Mouse (Mus musculus) heart, postnatal 10 days (tissue): ENCODE measurements at regions not wholly inside any gene's neighbourhood (a gene's known extent, or its start where the extent isn't known, plus 50 kb on each side); places are given as distances from the start of the nearest gene placed in this dataset.

Source experiments
- DNase-seq, 2 experiments: peaks; one replicate each; pipeline ENCODE4 v3.0.0; 2021
- intact Hi-C: fragments of 180-260 bp; cut with DNase I; formaldehyde crosslinking; loops from one replicate; pipeline ENCODE4 v1.15.1; 2025

- intact Hi-C loops = loop anchor here (2.0 to 5.0 kb wide), 4 partner anchors 58 to 212 kb away; partner anchors contain the start of gene Pmepa1
- peak; percentile 44 to 55 for DNase-seq
Observed at GRCm38 (mm10) chr2:173334856-173335595, 58.7 kb upstream of the Pmepa1 start.

DNA sequence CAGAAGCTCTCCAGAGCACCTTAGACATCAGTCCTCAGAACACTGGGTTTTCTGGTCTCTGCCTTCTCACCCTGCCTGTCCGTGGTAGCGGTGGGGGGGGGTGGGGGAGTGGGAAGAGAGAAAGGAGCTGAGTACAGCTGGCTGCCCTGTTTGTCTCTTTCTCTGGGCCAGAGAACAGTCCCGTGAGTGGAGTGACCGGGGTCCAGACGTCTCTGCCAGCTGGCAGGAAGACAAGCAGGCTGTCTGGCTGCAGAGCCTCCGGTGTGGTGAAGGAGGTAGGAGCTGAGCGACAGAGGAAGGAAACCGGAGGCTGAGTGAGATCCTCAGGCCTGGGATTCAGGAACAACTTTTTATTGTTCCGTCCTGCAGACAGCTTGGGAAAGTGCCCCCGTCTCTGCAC lies 59.5 kb upstream of the Pmepa1 start:
- intact Hi-C loops = loop anchor here (2.0 to 5.0 kb wide), 2 partner anchors 59 to 116 kb away; partner anchors contain the start of gene Pmepa1
- DNase-seq = peak; percentile 93 to 95

DNA sequence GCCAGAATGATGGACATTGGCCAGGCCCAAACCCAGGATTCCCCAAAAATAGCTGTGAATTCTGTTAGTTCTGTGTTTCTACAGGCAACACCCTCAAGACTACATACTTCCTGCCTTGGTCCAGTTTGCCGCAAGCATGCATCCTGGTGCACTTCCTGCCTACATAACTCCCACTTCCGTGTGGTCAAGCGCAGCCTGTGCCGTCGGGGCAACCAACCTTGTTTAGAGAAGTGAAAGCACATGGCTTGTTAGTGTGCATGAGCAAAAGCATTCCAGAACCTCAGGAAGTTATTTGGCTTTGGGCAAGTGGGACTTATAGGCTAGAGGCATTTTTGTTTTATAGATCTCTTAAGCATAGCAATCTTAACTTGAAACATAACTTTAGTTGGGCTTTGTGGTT lies 61.3 kb upstream of the Pmepa1 start:
- intact Hi-C loops = loop anchor here (2.0 to 5.0 kb wide), 2 partner anchors 43 to 115 kb away; no protein-coding TSS in a partner anchor
- DNase-seq = peak in 1 of 2 experiments; percentile 51

- DNase-seq = peak; percentile 87
- intact Hi-C loops = loop anchor here (2.0 to 5.0 kb wide), 2 partner anchors 42 to 114 kb away; no protein-coding TSS in a partner anchor
Observed at GRCm38 (mm10) chr2:173338671-173339070, 62.3 kb upstream of the Pmepa1 start.

- DNase-seq = no peak
- intact Hi-C loops = loop anchor here (2.0 to 5.0 kb wide), 2 partner anchors 42 to 113 kb away; no protein-coding TSS in a partner anchor
Observed at GRCm38 (mm10) chr2:173339211-173339610, 62.9 kb upstream of the Pmepa1 start.

DNA sequence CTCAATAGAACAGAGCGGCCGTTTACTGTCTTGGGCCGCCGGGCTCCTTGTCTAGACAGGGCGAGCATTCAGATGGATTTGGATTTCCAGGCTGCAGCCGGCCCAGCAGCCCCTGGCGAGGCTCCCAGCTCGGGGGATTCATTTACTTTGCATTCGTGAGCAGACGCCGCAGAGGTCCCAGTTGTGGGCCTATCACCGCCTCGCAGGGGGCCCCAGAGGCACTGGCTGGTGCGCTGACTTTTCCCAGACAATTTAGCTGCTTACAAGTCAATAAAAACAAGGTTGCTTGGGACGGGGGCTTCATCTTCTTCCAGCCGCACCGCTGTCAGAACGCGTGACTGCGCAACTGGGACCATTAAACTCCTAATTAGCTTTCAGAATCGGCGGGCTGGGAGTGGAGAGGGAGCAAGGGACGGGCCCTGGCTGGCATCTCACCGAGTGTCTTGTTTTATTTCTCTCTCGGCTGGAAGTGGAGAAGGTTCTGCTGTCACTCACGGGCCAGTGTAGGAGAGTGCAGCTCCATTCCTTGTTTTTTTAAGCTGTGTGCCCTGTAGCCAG lies 63.8 kb upstream of the Pmepa1 start:
- DNase-seq = peak; percentile 52 to 56
- intact Hi-C loops = no loop called here

DNA sequence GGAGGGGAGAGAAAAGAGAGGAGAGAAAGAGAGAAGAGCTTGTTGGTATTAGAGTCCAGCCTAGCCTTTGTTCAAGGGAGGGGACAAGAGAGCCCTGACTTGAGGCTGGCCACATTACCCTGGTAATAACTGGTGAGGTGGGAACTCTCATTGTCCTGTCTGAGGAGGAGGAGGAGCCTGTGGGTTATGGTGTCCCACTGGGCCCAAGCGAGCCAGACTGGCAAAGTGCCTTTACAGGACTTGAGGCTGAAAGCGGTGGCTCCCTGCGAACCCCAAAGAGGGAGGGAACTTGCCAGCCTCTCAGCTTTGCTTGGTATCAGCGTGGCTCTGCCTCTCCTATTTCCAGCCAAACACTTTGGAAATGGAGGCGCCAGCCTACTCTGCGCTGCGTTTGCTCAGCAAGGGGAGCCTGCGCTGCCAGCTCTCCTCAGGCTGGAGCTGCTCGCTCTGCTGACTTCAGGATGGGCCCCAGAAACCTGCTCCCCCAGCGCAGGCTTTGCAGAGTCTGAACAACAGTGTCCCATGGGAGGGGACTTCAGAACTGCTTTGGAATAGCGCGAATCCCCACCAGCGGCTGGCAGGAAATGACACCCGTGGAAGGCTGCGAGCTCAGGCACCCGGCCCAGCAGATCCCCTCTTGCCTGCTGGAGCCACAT lies 66.4 kb upstream of the Pmepa1 start:
- intact Hi-C loops = no loop called here
- peak; percentile 41 to 48 for DNase-seq

GRCm38 (mm10) chr2:173343665-173344064 lies 67.3 kb upstream of the Pmepa1 start:
- intact Hi-C loops = no loop called here
- DNase-seq = no peak

GRCm38 (mm10) chr2:173344221-173344620 lies 67.9 kb upstream of the Pmepa1 start:
- intact Hi-C loops = no loop called here
- DNase-seq = no peak

GRCm38 (mm10) chr2:173347341-173347740 lies 71.0 kb upstream of the Pmepa1 start:
- DNase-seq = no peak
- intact Hi-C loops = no loop called here

DNA sequence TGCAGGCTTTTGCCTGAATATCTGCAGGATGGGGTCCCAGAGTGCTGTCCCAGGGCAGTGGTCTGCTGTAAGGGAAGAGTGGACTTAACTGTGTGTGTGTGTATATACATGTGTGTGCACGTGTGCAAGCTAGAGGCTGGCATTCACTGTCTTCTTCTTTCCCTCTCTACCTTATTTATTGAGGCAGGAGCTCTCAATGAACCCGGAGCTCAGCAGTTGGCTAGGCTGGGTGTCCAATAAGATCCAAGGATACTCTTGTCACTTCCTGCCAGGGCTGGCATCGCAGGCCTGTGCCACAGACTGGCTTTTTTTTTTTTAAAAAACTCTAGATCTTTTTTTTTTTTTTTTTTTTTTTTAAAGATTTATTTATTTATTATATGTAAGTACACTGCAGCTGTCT lies 72.4 kb upstream of the Pmepa1 start:
- DNase-seq = no peak
- intact Hi-C loops = no loop called here

- intact Hi-C loops = no loop called here
- DNase-seq = peak; percentile 49 to 56
Observed at GRCm38 (mm10) chr2:173349510-173349909, 73.2 kb upstream of the Pmepa1 start.

GRCm38 (mm10) chr2:173349910-173350309 lies 73.6 kb upstream of the Pmepa1 start:
- intact Hi-C loops = no loop called here
- DNase-seq = no peak

DNA sequence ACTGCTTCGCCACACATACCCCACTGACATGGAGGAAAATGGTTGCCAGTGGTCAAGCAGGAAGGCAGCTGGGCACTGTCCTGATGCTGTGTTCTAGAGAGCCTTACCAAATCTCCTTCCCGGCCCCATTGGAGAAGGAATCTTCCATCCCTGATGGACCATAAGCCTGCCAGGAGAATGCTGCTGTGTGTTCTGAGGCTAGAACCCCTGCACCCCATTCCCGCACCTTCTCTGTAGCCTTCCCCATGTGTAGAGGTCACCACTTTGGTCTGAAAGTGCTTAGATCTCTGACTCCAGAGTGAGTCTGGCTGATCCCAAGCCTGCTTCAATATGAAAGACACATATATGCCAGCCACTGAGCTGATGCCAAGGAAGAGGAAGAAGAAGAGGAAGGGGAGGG lies 74.1 kb upstream of the Pmepa1 start:
- intact Hi-C loops = no loop called here
- DNase-seq = no peak

- no peak for DNase-seq
- intact Hi-C loops = no loop called here
Observed at GRCm38 (mm10) chr2:173350831-173351230, 74.5 kb upstream of the Pmepa1 start.

DNA sequence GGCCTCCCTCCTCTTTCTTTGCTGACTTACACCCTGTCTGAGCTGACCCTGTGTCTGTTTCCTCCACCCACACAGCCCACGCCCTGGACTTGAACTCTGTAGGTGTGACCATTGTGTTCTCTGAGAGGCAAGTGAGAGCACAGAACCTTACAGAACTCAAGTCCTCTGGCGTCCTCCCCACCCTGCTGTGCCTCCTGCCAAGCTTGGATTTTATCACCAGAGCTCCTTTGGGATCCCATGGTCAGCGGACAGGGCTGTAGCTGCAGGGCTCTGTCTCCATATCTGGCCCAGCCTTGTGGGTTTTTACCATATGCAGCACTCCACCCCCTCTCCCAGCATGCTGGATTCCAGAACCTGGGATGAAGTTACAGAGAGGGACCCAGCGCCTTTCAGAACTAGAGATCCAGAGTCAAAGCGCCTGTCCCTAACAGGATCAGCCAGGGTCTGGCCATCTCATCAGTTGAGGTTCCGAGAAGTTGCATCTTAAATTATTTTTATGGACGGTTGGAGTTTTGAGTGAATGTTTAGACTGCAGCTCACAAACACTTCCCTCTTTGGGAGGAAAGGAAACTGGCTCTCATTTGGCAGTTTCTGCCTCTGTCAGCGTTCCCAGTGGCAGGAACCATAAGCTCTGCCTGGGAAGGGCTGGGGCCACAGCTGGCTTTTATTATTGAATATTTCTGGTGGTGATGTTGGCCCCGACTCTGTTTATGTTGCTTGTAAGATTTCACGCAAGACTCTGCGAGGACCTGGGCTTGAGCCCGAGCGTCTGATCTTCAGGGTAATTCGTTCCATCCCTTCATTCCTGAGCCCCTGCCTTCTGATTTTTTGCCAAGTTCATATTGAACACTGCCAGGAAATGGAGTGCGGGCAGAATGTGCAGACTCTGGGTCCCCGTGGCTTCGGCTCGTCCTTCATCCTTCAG lies 75.8 kb upstream of the Pmepa1 start:
- DNase-seq = peak; percentile 85 to 87
- intact Hi-C loops = no loop called here

GRCm38 (mm10) chr2:173352756-173353139 lies 76.4 kb upstream of the Pmepa1 start:
- DNase-seq = no peak

DNA sequence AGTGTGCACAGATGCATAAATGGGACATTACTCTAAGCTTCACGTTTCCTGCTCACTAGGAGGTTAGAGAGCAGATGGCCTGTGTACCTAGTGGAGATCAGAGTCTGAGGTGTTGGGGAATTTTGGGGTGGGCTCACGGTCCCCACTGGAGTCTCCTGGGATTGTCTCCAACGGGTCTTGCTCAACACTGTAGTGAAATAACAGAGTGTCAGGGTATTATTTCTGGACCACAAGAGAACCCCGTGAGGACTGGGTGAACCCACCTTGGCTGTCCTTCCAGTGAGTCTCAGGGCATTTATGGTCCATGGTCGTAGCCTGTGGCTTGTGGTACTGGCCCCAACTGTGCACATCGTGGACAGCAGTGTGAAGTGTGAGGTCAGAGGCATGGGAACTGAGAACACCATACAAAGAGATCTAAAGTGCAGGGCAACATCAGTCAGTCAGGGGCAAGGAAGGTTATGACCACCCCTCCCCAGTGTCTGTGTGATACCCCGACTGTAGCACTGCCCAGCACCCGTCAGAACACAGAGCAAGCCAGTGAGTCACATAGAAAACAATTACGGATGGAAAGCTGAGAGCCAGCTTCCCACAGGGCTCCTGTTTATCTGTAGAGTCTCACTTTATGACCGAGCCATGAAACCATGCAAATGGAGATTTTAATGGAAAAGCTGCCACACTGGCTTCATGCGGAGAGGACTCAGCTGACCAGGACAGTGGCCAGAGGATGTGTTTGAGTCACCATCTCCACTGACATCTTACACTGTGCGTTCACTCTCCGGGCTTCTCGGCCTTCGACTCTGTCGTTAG lies 77.3 kb upstream of the Pmepa1 start:
- peak; percentile 48 to 51 for DNase-seq
- intact Hi-C loops = no loop called here

More at GRCm38 (mm10) chr2:173352756-173353139, 76.4 kb upstream of the Pmepa1 start:
- intact Hi-C loops = no loop called here

- DNase-seq = no peak
- intact Hi-C loops = no loop called here
Observed at GRCm38 (mm10) chr2:173356786-173357185, 80.5 kb upstream of the Pmepa1 start.
